Mouse (Mus musculus) adrenal gland, postnatal 36 days (tissue): ENCODE results near the gene Gtf2h4. TPM values are rescaled to one million over a fixed set of nuclear protein-coding genes. Genes with fewer than 3 reads are reported as not detected.
A peak's percentile ranks its signal among the peaks of the same experiment; 100 is the strongest.

ENCODE experiments used
- DNase-seq, 2 experiments: peaks; one replicate each; pipeline ENCODE4 v3.0.0; 2021; ENCODE audit warnings: mixed read lengths in 1 of 2
- total RNA-seq, 2 experiments: library from RNA; stranded (reverse); gene quantifications; 2 replicates each; pipeline ENCODE4 v1.2.3; 2021

Gene Gtf2h4
- total RNA-seq, 2 experiments from 2014 or later, result 20.2 to 23.3 TPM

- DNase-seq, result no peak
These were observed 34.2 kb downstream of the Gtf2h4 start for GRCm38 (mm10) chr17:35639352-35639751.

DNA sequence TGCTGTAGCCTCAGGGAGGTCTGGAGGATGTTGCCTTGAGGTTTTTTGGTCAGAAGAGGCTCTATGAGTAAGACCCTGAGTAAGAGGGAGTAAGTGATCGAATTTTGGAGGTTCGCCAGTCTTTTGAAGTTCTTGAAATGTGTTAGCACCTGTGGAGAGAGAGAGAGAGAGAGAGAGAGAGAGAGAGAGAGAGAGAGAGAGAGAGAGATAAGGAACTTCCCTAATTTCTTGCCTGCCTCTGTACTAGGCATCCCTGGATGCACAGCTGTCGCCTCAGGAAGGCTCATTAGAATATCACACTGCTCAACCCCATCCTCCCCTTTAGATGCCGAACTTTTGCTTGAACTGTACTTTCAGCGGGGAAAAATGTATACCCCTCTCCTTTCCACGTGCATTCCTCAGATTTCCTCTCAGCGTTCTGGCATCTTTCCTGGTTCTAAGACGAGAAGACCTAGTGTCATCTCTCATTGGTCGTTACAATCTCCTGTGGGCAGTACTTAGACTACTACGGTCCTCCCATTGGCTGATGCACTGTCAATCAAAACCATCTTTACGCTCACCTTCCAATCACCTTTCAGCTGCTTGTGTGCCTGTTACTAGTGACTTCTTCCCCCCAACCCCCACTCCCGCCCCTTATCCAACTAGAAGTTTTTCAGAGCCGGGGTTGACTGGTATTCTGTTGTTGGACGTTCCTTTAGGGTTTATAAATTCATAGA, 34.9 kb downstream of the Gtf2h4 start:
- peak; percentile 40 to 64 for DNase-seq

- peak; percentile 10 to 47 for DNase-seq
These were observed 37.2 kb downstream of the Gtf2h4 start for GRCm38 (mm10) chr17:35636363-35636762.

- peak; percentile 61 to 73 for DNase-seq
These were observed 37.8 kb downstream of the Gtf2h4 start for GRCm38 (mm10) chr17:35635699-35636111.

- DNase-seq, result no peak
These were observed 38.3 kb downstream of the Gtf2h4 start for GRCm38 (mm10) chr17:35635202-35635601.

- DNase-seq, result peak; percentile 10 to 20
These were observed 39.5 kb downstream of the Gtf2h4 start for GRCm38 (mm10) chr17:35633992-35634391.

DNA sequence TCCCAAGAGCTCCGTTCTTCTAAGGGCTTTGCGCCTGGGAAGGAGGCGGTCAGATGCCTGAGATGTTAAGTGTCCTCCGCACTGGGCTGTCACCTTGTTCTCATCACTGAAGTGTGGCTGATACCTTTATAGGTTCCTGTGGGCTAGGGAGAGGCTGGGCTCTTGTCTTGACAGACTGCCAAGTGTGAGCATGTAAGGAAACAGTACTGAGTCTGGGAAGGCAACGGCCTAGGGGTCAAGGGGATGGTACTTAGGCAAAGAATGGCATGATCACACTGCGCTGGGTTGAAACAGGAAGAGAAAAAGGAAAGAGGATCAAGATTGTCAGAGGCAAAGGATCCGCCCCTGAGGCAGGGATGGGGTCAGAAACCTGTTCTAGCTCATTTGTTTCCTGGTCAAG, 47.0 kb downstream of the Gtf2h4 start, which contains the start of gene Gm9573:
Gene Gm9573, minus strand, starts transcription at position 101 of the 400 bp plus-strand sequence.
- no peak for DNase-seq

Other genes starting within 250 kb of the Gtf2h4 start
- 1 to 10 TPM; 2.4 to 6.2 TPM for gene H2-Q6, start 248.9 kb downstream of the Gtf2h4 start, total RNA-seq
- gene H2-Q7, start 234.6 kb downstream of the Gtf2h4 start, total RNA-seq, result 1 to 10 TPM; 3.8 to 7.4 TPM
- 1 to 10 TPM; 7.5 to 8.7 TPM for gene H2-Q10, start 203.7 kb downstream of the Gtf2h4 start, total RNA-seq
- under 1 TPM in 1 of 2 experiments, not detected in 1; 0.23 TPM for gene Pou5f1, start 167.7 kb downstream of the Gtf2h4 start, total RNA-seq
- gene Tcf19, start 156.9 kb downstream of the Gtf2h4 start, total RNA-seq, result 10 to 100 TPM in 1 of 2 experiments, 1 to 10 TPM in 1; 8.3 to 10.0 TPM
- 1 to 10 TPM; 7.5 to 9.3 TPM for gene Cchcr1, start 156.6 kb downstream of the Gtf2h4 start, total RNA-seq
- not detected for gene Psors1c2, start 140.5 kb downstream of the Gtf2h4 start, total RNA-seq
- gene Cdsn, start 121.6 kb downstream of the Gtf2h4 start, total RNA-seq, result 1 to 10 TPM in 1 of 2 experiments, under 1 TPM in 1; 0.56 to 1.4 TPM
- not detected for gene 2300002M23Rik, start 106.3 kb downstream of the Gtf2h4 start, total RNA-seq
- gene Sfta2, start 72.2 kb downstream of the Gtf2h4 start, total RNA-seq, result not detected
- gene Gm9573, start 47.1 kb downstream of the Gtf2h4 start, total RNA-seq, result not detected
- gene Mucl3, start 30.0 kb downstream of the Gtf2h4 start, total RNA-seq, result not detected
- 10 to 100 TPM; 30.8 to 40.0 TPM for gene Vars2, start 6.1 kb downstream of the Gtf2h4 start, total RNA-seq
- 10 to 100 TPM; 43.4 to 48.8 TPM for gene Ddr1, start 30.9 kb upstream of the Gtf2h4 start, total RNA-seq
- gene Ier3, start 147.9 kb upstream of the Gtf2h4 start, total RNA-seq, result 10 to 100 TPM; 19.2 to 36.5 TPM
- 10 to 100 TPM; 60.5 to 73.4 TPM for gene Flot1, start 149.5 kb upstream of the Gtf2h4 start, total RNA-seq
- 100 to 1,000 TPM; 188 to 218 TPM for gene Tubb5, start 164.6 kb upstream of the Gtf2h4 start, total RNA-seq
- gene Mdc1, start 167.8 kb upstream of the Gtf2h4 start, total RNA-seq, result 10 to 100 TPM; 18.3 to 18.7 TPM
- 1 to 10 TPM; 6.7 to 7.5 TPM for gene Nrm, start 187.6 kb upstream of the Gtf2h4 start, total RNA-seq
- 10 to 100 TPM; 26.1 to 35.1 TPM for gene Ppp1r18, start 191.9 kb upstream of the Gtf2h4 start, total RNA-seq
- 10 to 100 TPM; 37.5 to 40.8 TPM for gene Dhx16, start 206.1 kb upstream of the Gtf2h4 start, total RNA-seq
- 10 to 100 TPM; 47.0 to 49.4 TPM for gene 2310061I04Rik, start 223.7 kb upstream of the Gtf2h4 start, total RNA-seq
- gene Atat1, start 236.3 kb upstream of the Gtf2h4 start, total RNA-seq, result 10 to 100 TPM; 26.0 to 33.0 TPM
- 10 to 100 TPM; 92.6 to 97.8 TPM for gene Mrps18b, start 242.7 kb upstream of the Gtf2h4 start, total RNA-seq
- 100 to 1,000 TPM in 1 of 2 experiments, 10 to 100 TPM in 1; 96.2 to 108 TPM for gene Ppp1r10, start 242.7 kb upstream of the Gtf2h4 start, total RNA-seq